Mouse (Mus musculus): ENCODE measurements around the gene Ckm. TPM values are rescaled to one million over a fixed set of nuclear protein-coding genes. Genes with fewer than 3 reads are reported as not detected.

Gene Ckm
- total RNA-seq (2012; rRNA removed) (not detected in 2 replicates), polyA plus RNA-seq (2012; ENCODE audit: insufficient read depth in 1 of 2, insufficient read length in 2 of 2, low read depth in 1 of 2, low replicate concordance in 2 of 2, missing spikeins in 1 of 2) (not detected)

- Histone ChIP-seq H3K9me3 (replicated peaks; ENCODE audit: insufficient read depth, low read length) (no peaks in the 10 kb centered on the region), H3K9ac (ENCODE audit: control insufficient read depth, low read depth, low read length, poor library complexity, severe bottlenecking) (peak within 1 kb of the TSS; percentile 60), H3K4me3 (ENCODE audit: control insufficient read depth in 1 of 2, insufficient read depth in 1 of 2, low read depth in 2 of 2, low read length in 2 of 2) (peak within 1 kb of the TSS; percentile 43 to 50)
Measured at GRCm38 (mm10) chr7:19404476-19404875, at the start of gene Ckm. Ckm (plus strand) TSS chr7:19404776.

DNA sequence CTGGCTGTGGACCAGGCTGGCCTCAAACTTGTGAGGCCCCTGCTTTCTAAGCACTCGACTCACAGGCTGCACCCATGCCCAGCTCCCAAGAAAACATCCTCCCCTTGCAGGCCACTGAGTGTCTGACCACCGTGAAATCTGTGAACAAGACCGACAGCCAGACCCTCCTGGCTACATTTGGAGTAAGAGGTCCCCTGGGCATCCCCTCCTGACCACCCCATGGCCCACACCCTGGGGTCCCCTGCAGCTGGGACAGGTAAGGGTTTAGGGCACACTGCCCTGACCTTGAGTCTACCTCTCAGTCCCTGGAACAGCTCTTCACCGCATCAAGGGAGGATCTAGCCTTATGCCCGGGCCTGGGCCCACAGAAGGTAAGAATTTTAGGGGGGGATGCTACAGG, 49.6 kb upstream of the Ckm start:
- DNase-seq (ENCODE audit: low read depth, low spot score), result no peak
- H3K27ac ChIP-seq (ENCODE audit: control insufficient read depth, low read depth, low read length), result no peak overlapping the region
- TF ChIP-seq GABPA (IDR thresholded peaks at IDR 0.05; ENCODE audit: low read depth, low read length) (no peak), NRF1 (IDR thresholded peaks at IDR 0.05; ENCODE audit: insufficient read depth, low read depth, low read length, poor library complexity, severe bottlenecking) (no peak), NELFE (IDR thresholded peaks at IDR 0.05; ENCODE audit: low read depth, low read length) (no peak), CHD1 (IDR thresholded peaks at IDR 0.05; ENCODE audit: low read depth, low read length) (no peak), POLR2AphosphoS5 (IDR thresholded peaks at IDR 0.05; ENCODE audit: borderline replicate concordance, low read depth, low read length) (no peak), MYB (IDR thresholded peaks at IDR 0.05; ENCODE audit: low read depth, low read length) (no peak), MAFK (IDR thresholded peaks at IDR 0.05; ENCODE audit: borderline replicate concordance, low read depth, low read length) (no peak), TAL1 (IDR thresholded peaks at IDR 0.05; ENCODE audit: low read length) (no peak), TBP (IDR thresholded peaks at IDR 0.05; ENCODE audit: low read depth, low read length) (no peak), JUND (IDR thresholded peaks at IDR 0.05; ENCODE audit: low read depth, low read length) (no peak), USF2 (IDR thresholded peaks at IDR 0.05; ENCODE audit: borderline replicate concordance in 1 of 2, insufficient read depth in 1 of 2, low read depth in 1 of 2, low read length in 2 of 2) (no peak), ZMIZ1 (IDR thresholded peaks at IDR 0.05; ENCODE audit: low read depth, low read length) (no peak), BHLHE40 (IDR thresholded peaks at IDR 0.05; ENCODE audit: borderline replicate concordance, low read depth, low read length) (no peak), ZKSCAN1 (IDR thresholded peaks at IDR 0.05; ENCODE audit: low read depth, low read length) (no peak), MXI1 (IDR thresholded peaks at IDR 0.05; ENCODE audit: low read depth, low read length) (no peak), RCOR1 (IDR thresholded peaks at IDR 0.05; ENCODE audit: low read depth, low read length) (no peak), MEF2A (IDR thresholded peaks at IDR 0.05; ENCODE audit: extremely low read depth, insufficient replicate concordance, low read depth, low read length, poor library complexity, severe bottlenecking) (no peak), MAX (IDR thresholded peaks at IDR 0.05; ENCODE audit: low read length) (no peak), TCF12 (IDR thresholded peaks at IDR 0.05; ENCODE audit: low read depth, low read length) (no peak)
- H3K9ac ChIP-seq (ENCODE audit: control insufficient read depth, low read depth, low read length, poor library complexity, severe bottlenecking), result no peak overlapping the region
- no peaks in the 10 kb centered on the region for H3K9me3 ChIP-seq (replicated peaks; ENCODE audit: insufficient read depth, low read length)
- peaks cover 10% of the 10 kb centered on the region for H3K79me2 ChIP-seq (ENCODE audit: control insufficient read depth, insufficient read depth, low read length, poor library complexity)
- H3K36me3 ChIP-seq (ENCODE audit: control insufficient read depth in 1 of 2, insufficient read depth in 2 of 2, low read length in 2 of 2), result peaks cover 0 to 2% of the 10 kb centered on the region in 2 experiments; a peak in 1 of 4 replicates
- H3K4me1 ChIP-seq (ENCODE audit: control insufficient read depth in 1 of 2, insufficient read depth in 2 of 2, low read length in 2 of 2), result peaks cover 0 to 8% of the 10 kb centered on the region in 2 experiments; a peak in 1 of 4 replicates
- no peak overlapping the region for H3K4me3 ChIP-seq (ENCODE audit: control insufficient read depth in 1 of 2, insufficient read depth in 1 of 2, low read depth in 2 of 2, low read length in 2 of 2)
- H3K27me3 ChIP-seq (ENCODE audit: control insufficient read depth in 1 of 2, insufficient read depth in 2 of 2, low read length in 2 of 2), result no peaks in the 10 kb centered on the region

More at GRCm38 (mm10) chr7:19404476-19404875, at the start of gene Ckm:
- Histone ChIP-seq H3K36me3 (ENCODE audit: control insufficient read depth in 1 of 2, insufficient read depth in 2 of 2, low read length in 2 of 2) (no peaks in the 10 kb centered on the region; a peak in 1 of 4 replicates), H3K79me2 (ENCODE audit: control insufficient read depth, insufficient read depth, low read length, poor library complexity) (no peaks in the 10 kb centered on the region; the same call in 1 of the 2 replicates), H3K4me1 (ENCODE audit: control insufficient read depth in 1 of 2, insufficient read depth in 2 of 2, low read length in 2 of 2) (peaks cover 0 to 13% of the 10 kb centered on the region in 2 experiments; a peak in 3 of 4 replicates), H3K27ac (ENCODE audit: control insufficient read depth, low read depth, low read length) (no peak within 1 kb of the TSS), H3K27me3 (ENCODE audit: control insufficient read depth in 1 of 2, insufficient read depth in 2 of 2, low read length in 2 of 2) (peaks cover 0 to 1% of the 10 kb centered on the region in 2 experiments; a peak in 1 of 4 replicates)
- DNase-seq (ENCODE audit: low read depth, low spot score), result no peak
- TF ChIP-seq MXI1 (IDR thresholded peaks at IDR 0.05; ENCODE audit: low read depth, low read length) (0 out of 2 replicates have a peak, but pooled peaks have one; percentile 1), USF1 (IDR thresholded peaks at IDR 0.05; ENCODE audit: low read depth, low read length) (no peak), POLR2AphosphoS2 (IDR thresholded peaks at IDR 0.05; ENCODE audit: low read length) (no peak), MAFK (IDR thresholded peaks at IDR 0.05; ENCODE audit: borderline replicate concordance, low read depth, low read length) (no peak), UBTF (IDR thresholded peaks at IDR 0.05; ENCODE audit: borderline replicate concordance, insufficient read depth, low read depth, low read length) (no peak), TBP (IDR thresholded peaks at IDR 0.05; ENCODE audit: low read depth, low read length) (no peak), ZNF384 (IDR thresholded peaks at IDR 0.05; ENCODE audit: low read depth, low read length) (no peak), GATA1 (IDR thresholded peaks at IDR 0.05; ENCODE audit: low read depth, low read length) (no peak)
